Mouse (Mus musculus) testis, adult 2 months (tissue): ENCODE measurements around the gene Fam240a.

Experiments
- CTCF ChIP-seq: fragments of 200-500 bp; IDR thresholded peaks from 2 replicates; pipeline ENCODE4 v1.5.1; 2012; ENCODE audit warnings: low read depth, mild to moderate bottlenecking, inconsistent platforms, low read length, moderate library complexity; ENCODE audit not compliant: control insufficient read depth, insufficient read depth, insufficient replicate concordance
- POLR2A ChIP-seq: fragments of 200-500 bp; IDR thresholded peaks from 2 replicates; pipeline ENCODE4 v1.6.1; 2012; ENCODE audit warnings: low read depth, mild to moderate bottlenecking, inconsistent platforms, low read length, moderate library complexity; ENCODE audit not compliant: control insufficient read depth

GRCm38 (mm10) chr9:110896595-110896994 is 20.1 kb downstream of the Fam240a start:
- TF ChIP-seq CTCF (no peak), POLR2A (no peak)
